Mouse (Mus musculus) hindbrain, embryonic 11.5 days (tissue): ENCODE results near the gene Gm49358. TPM values are rescaled to one million over a fixed set of nuclear protein-coding genes. Genes with fewer than 3 reads are reported as not detected.

Source experiments
- polyA plus RNA-seq: library from polyadenylated mRNA; unstranded; fragments of >200 nt; fragmentation: Nextera tagmentation; extraction: Ambion mirVana; gene quantifications from 2 replicates; pipeline ENCODE4 v1.2.1, GENCODE M21; 2014

Gene Gm49358
- polyA plus RNA-seq, 1 experiment from 2014 or later = not detected

Other genes with a start within 250 kb of the Gm49358 start
- 522 and 547 TPM in 2 replicates for gene Hsp90b1, start 58.5 kb upstream of the Gm49358 start, polyA plus RNA-seq
- gene Ttc41, start 58.2 kb upstream of the Gm49358 start, polyA plus RNA-seq = 1.1 and 2.0 TPM in 2 replicates
- 1.5 and 1.7 TPM in 2 replicates for gene Nt5dc3, start 15.0 kb downstream of the Gm49358 start, polyA plus RNA-seq
- 0.20 and 0.26 TPM in 2 replicates for gene Stab2, start 244.1 kb downstream of the Gm49358 start, polyA plus RNA-seq